Mouse (Mus musculus): ENCODE data around the gene Hoxb8.

Hoxb8 gene

DNA sequence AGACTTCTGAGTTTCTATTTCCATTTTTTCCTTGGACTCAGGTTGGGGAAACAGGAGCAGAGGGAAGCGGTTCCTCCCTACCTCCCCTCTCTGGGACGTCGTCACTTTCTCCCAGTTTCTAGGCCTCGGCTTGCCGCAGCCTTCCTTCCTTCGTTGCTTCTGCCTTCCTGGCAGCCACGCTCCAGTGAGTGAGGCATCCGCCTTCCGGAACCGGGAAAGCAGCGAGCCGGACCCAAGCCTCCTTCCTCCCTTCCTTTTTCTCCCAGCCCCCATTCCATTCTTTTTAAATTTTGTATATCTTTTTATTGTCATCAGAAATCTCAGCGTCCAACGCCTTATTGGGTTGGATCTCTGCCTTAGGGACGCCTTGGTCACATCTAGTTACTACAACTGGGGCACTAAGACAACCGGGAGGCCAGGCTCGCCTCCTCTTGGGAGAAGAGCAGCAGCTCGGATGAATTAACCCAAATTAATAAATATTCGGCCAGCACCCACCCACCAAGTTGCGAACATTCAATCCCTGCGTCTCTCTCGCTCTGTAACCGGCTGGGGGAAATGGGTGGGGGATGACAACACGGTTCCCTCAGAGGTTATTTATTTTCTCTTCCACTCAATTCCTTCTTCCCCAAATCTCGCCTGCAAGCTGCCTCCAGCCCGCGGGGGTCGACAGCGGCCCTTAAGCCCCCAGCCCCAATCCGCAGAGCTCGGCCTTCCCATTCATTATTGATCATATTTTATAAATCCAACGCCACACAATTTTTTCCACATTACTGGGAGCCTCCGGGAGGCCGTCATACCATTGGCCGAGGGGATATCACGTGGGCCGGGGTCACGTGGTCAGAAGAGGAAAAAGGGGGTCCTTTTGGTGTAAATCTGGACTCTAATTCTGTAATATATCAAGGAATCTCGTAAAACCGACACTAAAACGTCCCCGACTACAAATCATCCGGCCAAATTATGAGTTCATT lies 4.3 kb downstream of the Hoxb8 start, which contains the start of gene Hoxb7:
TSS of gene Hoxb7 (plus strand) at position 853 of the 968 bp plus-strand sequence.
- DNase-seq (ENCODE audit: low spot score in 2 of 2): no peak

GRCm38 (mm10) chr11:96286739-96287385 lies 5.2 kb downstream of the Hoxb8 start:
- DNase-seq (ENCODE audit: low spot score in 2 of 2): no peak

DNA sequence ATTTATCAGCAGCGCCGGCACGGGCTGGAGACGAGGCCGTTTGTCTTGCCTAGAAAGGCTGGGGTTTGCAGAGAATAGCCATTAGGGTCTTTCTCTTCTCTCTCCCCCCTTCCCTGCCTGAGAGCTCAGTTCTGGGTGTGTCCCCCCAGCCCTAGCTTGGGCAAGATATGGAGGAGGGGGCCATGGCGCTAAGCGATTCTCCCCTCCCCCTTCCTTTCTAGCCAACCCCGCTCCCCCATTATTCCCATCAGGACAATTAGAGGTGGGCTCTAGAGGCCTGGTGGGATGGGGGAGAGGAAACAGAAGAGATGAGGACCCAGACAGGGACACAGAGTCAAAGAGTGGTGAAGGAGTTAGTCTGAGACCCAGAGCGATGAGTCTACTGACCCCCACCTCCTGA lies 5.7 kb downstream of the Hoxb8 start:
- DNase-seq (ENCODE audit: low spot score in 2 of 2): no peak

DNA sequence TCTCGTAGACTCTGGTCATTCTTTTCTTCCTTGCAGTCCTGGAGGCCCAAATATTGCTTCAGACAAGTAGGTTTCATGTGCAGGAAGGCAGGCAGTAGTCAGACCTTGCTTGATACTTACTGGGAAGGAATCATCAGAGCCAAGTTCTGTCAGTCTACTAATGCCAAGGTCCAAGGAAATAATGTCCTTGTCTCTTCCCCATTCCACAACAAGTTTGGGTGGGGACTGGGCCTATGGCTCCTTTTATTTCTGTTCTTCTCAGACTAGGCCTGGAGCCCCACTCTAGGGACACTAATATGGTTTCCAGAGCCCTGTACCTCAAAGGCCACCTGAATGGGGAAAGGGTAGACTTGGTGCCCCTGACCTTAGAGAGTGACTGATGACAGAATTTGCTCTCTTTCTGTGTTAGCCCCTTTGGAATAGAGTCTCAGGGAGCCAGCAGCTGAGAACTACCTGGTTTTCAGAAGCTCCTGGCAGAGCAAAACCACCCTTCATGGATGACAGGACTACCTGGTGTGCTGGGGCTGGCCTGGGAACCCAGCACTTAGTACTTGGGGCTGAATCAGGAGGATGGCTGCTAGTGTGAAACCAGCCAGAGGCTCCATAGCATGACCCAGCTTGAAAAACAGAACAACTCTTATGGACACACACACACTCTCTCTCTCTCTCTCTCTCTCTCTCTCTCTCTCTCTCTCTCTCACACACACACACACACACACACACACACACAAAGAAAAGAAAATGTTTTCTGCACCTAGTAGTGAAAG lies 6.9 kb downstream of the Hoxb8 start:
- no peak for DNase-seq (ENCODE audit: low spot score in 2 of 2)

DNA sequence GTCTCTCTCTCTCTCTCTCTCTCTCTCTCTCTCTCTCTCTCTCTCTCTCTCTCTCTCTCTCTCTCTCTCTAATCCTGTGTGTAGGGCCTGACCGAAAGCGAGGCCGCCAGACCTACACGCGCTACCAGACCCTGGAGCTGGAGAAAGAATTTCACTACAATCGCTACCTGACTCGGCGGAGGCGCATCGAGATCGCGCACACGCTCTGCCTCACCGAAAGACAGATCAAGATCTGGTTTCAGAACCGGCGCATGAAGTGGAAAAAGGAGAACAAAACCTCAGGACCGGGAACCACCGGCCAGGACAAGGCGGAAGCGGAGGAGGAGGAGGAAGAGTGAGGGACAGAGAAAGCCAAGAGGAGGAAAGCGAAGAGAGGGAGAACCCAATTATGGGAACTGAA lies 7.6 kb downstream of the Hoxb8 start:
- no peak for DNase-seq (ENCODE audit: low spot score in 2 of 2)

DNA sequence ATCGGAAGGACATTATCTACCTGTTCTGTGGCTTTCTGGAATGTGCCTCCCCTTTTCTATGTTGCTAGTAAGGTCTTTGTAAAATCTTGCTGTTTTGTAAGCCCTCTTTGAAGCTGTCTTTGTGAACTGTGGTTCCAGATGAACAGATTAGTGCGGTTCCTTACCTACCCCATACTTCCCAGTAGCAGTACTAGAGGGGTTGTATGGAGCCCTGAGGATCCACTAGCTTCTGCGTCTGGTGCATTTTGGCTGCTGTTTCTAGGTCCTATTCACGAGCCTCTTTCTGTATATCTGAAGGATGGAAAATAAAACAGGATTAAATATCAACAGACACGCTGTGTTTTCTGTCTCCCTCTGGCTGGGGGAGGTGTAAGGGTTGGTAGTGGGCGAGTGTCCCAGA lies 8.1 kb downstream of the Hoxb8 start:
- DNase-seq (ENCODE audit: low spot score in 2 of 2): no peak

- DNase-seq (ENCODE audit: low spot score in 2 of 2): no peak
Measured at GRCm38 (mm10) chr11:96290705-96291355, 9.1 kb downstream of the Hoxb8 start.

DNA sequence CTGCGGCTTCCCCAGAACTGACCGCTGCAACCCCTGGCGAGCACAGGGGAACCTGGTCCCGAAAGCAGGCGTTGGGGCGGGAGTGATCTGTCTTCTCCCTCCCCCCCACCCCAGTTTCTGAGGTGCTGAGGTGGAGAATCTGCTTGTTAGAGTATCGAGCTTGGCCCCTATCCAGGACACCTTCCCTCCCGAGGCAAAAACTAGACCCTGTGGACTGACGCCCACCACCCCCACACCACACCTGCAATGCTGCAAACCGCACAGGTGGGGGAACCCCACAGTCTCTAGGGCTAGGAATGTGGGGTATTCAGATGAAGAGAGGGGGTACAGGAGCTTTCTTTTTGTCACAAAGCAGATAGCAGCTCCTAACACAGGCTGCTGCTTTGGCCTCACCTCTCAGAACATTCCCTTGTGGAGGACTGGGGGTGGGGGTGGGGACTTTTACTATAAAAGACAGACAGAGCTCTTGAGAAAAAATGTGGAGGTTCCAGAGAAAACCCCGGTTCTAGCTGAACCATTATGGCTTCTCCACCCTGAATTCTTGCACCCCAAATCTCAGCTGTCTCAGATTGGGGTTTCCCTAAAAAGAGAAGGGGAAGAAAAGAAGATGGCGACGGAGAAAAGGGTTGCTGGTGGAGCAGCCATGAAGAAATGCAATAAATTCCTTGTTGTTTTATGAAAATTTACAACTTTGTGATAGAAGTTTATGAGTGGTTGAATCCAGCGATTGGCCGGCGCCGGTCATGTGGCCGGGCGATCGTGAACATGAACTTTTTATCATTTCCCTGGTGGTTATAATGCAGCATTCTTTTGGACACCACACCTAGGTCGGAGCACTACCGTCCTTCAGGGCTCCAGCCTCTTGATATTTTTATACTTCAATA lies 10.2 kb downstream of the Hoxb8 start, which contains the start of gene Hoxb6:
TSS of gene Hoxb6 (plus strand) at position 796 of the 884 bp plus-strand sequence.
- no peak for DNase-seq (ENCODE audit: low spot score in 2 of 2)

- DNase-seq (ENCODE audit: low spot score in 2 of 2): no peak
Measured at GRCm38 (mm10) chr11:96292565-96293301, 11.0 kb downstream of the Hoxb8 start.

- DNase-seq (ENCODE audit: low spot score in 2 of 2): no peak
Measured at GRCm38 (mm10) chr11:96293302-96293921, 11.7 kb downstream of the Hoxb8 start.

GRCm38 (mm10) chr11:96294245-96295091 lies 12.8 kb downstream of the Hoxb8 start:
- peak; percentile 43 to 62 for DNase-seq (ENCODE audit: low spot score in 2 of 2)

DNA sequence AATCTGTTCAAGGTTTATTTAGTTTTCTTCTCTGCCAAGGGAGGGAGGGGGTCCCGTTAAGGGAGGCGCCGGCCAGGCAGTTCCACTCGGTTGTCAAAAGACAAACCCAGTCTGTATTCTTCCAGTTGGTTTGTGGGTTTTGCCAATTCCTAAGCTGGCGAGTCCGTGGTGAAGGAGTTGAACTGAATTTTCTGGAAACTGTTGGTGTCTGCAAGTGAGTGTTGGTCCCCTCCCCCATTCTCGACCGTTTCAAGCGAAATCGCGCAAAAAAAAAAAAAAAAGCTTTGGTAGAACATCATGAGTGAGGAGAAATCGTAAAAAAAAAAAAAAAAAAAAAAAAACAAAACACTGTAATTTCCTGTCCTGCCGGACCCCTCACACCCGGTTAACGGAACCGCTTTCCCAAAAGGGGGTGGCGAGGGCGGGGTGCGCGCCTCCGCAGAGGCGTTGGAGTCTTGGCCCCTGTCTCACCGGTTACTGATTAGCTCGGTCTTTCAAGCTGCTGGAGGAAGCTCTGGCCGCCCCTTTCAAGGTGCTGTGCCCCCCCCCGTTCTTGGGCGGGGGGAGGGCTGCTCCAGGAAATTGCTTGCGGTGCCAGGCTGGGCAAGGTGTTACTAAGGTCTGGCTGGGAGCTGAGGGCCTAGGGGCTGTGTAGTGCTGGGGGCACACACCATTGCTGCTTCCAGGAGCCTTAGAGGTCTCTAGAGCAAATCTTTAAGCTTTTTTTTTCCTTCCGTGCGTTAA lies 13.6 kb downstream of the Hoxb8 start:
- DNase-seq (ENCODE audit: low spot score in 2 of 2): no peak

DNA sequence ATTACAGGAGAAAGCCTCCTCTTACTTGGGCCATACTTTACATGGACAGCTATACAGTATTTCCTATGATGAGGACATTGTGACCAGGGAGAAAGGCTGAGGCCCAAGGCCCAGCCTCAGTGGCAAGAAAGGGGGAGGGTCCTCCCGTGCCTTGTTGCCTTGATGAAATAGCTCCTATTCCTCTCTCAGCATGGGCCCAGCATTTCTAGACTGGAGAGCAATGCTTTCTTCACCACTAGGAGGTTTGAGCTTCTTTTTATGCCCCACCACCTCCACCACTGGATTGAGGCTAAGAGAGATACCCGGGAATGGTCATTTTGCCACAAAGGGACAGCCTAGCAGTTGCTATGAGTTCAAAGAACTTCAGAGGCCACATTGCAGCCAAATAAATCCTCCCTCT lies 15.3 kb downstream of the Hoxb8 start:
- no peak for DNase-seq (ENCODE audit: low spot score in 2 of 2)

GRCm38 (mm10) chr11:96297428-96297827 lies 15.7 kb downstream of the Hoxb8 start:
- DNase-seq (ENCODE audit: low spot score in 2 of 2): no peak

DNA sequence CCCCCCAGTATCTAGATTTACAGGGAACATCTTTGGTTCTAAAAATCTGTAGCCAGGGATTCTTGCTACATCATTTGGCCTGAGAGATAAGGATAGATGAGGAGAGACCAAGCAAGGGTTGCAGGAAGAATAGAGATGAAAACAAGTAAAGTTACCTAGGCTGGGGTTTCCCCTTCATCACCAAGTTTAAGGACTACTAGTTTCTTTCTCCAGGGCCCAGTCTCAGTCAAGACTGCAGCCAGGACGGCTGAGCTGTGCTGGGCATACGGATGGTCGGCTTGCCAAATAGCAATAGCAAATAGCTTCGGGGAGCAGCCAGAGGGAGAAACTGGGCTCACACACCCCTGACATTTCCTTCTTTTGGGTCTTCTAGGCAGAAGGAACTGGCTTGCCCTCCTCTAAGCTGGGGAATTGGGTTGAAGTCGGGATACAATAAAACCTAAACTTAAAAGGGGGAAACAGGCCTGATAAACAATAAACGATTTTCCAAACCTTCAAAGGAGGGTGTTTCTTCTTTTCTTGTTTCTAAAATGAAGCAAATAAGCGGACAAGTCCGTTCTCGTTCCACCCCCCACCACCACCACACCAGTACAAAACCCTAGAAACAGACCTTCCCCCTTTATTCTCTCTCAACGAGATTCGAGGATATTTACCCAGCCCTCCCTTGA lies 16.4 kb downstream of the Hoxb8 start:
- no peak for DNase-seq (ENCODE audit: low spot score in 2 of 2)

DNA sequence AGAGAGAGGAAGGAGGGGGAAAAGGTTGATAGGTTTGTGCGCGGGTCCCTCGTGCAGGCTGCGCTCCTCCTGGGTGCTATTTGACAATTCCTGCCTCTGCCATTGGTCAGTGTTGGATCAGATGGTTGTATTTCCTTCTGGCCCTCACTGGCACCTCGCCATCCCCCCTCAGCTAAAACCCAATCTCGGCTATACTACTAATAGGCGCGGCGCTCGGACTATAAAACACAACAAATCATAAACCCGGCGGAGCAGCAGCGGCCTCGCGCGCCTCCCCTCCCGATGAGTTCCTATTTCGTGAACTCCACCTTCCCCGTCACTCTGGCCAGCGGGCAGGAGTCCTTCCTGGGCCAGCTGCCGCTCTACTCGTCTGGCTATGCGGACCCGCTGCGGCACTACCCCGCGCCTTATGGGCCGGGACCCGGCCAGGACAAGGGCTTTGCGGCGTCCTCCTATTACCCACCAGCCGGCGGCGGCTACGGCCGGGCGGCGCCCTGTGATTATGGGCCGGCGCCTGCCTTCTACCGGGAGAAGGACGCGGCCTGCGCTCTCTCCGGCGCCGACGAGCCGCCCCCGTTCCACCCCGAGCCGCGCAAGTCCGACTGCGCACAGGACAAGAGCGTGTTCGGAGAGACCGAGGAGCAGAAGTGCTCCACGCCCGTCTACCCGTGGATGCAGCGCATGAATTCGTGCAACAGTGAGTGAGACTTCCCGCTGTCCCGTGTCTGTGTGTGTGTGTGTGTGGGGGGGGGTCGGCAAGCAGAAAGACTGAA lies 17.4 kb downstream of the Hoxb8 start:
- no peak for DNase-seq (ENCODE audit: low spot score in 2 of 2)
